Mouse (Mus musculus): ENCODE results near the gene Lix1l.
A peak's percentile ranks its signal among the peaks of the same experiment; 100 is the strongest.

The Lix1l gene

GRCm38 (mm10) chr3:96566661-96567450 is 34.1 kb upstream of the Lix1l start:
- DNase-seq = peak; percentile 73

- DNase-seq = no peak
Measured at GRCm38 (mm10) chr3:96568605-96569004, 32.3 kb upstream of the Lix1l start.

- DNase-seq = peak; percentile 21
Measured at GRCm38 (mm10) chr3:96569506-96569905, 31.4 kb upstream of the Lix1l start.

GRCm38 (mm10) chr3:96569966-96570605 is 30.9 kb upstream of the Lix1l start:
- no peak for DNase-seq

GRCm38 (mm10) chr3:96570643-96571042 is 30.3 kb upstream of the Lix1l start:
- peak; percentile 30 for DNase-seq

GRCm38 (mm10) chr3:96571336-96571735 is 29.6 kb upstream of the Lix1l start:
- DNase-seq = no peak

- peak; percentile 63 for DNase-seq
Measured at GRCm38 (mm10) chr3:96571896-96572698, 28.9 kb upstream of the Lix1l start.

GRCm38 (mm10) chr3:96573611-96574511 is 27.1 kb upstream of the Lix1l start:
- peak; percentile 60 for DNase-seq

GRCm38 (mm10) chr3:96575272-96575984 is 25.5 kb upstream of the Lix1l start:
- DNase-seq = peak; percentile 83

GRCm38 (mm10) chr3:96576005-96576658 is 24.8 kb upstream of the Lix1l start:
- DNase-seq = peak; percentile 84

GRCm38 (mm10) chr3:96576690-96577541 is 24.0 kb upstream of the Lix1l start, which contains the start of gene Gm16253:
TSS of gene Gm16253 (plus strand) at chr3:96576984.
- peak; percentile 91 for DNase-seq

- no peak for DNase-seq
Measured at GRCm38 (mm10) chr3:96577566-96577965, 23.4 kb upstream of the Lix1l start.

GRCm38 (mm10) chr3:96578561-96579238 is 22.2 kb upstream of the Lix1l start:
- no peak for DNase-seq

- DNase-seq = no peak
Measured at GRCm38 (mm10) chr3:96579239-96579750, 21.7 kb upstream of the Lix1l start.

GRCm38 (mm10) chr3:96579885-96580454 is 21.0 kb upstream of the Lix1l start:
- peak; percentile 92 for DNase-seq

GRCm38 (mm10) chr3:96581141-96581540 is 19.8 kb upstream of the Lix1l start:
- DNase-seq = no peak

GRCm38 (mm10) chr3:96581771-96582515 is 19.0 kb upstream of the Lix1l start:
- no peak for DNase-seq

GRCm38 (mm10) chr3:96583386-96583785 is 17.6 kb upstream of the Lix1l start:
- no peak for DNase-seq
